32 mouse cellular contexts compared by ENCODE assay signal in genomic region chr14:32561428-32561827, GRCm38 (mm10). TPM values are rescaled to one million over a fixed set of nuclear protein-coding genes. Genes with fewer than 3 reads are reported as not detected.
"Had no signal": no experiment of that assay in that cellular context is flagged by ENCODE, and none has a peak within 500 bp of the region (broad histone marks: within the 10 kb centered on the region; RNA-seq: fewer than 3 reads in every experiment).

No protein-coding gene starts in this region.

- H3K27me3 ChIP-seq: heart, embryonic 12.5 days; hindbrain, embryonic 13.5 days; hindbrain, embryonic 15.5 days; limb, embryonic 12.5 days; liver, embryonic 13.5 days; liver, embryonic 15.5 days had no signal

- DNase-seq: gastrocnemius, adult 2 months; gastrocnemius, postnatal 10 days; gastrocnemius, postnatal 25 days; heart, adult 18-20 months; heart, postnatal 10 days; kidney, adult 18-20 months; kidney, adult 8-10 months; kidney, postnatal 10 days; kidney, postnatal 25 days; kidney, postnatal 4 days; liver; liver, embryonic 13.5 days had no signal

- H3K9me3 ChIP-seq: heart, embryonic 10.5 days; heart, embryonic 12.5 days; hindbrain, embryonic 13.5 days; hindbrain, embryonic 15.5 days; limb, embryonic 10.5 days; limb, embryonic 12.5 days; liver, embryonic 13.5 days; liver, embryonic 15.5 days had no signal

- H3K4me1 ChIP-seq: heart, embryonic 10.5 days; heart, embryonic 12.5 days; hindbrain, embryonic 13.5 days; hindbrain, embryonic 15.5 days; limb, embryonic 10.5 days; limb, embryonic 12.5 days; liver, embryonic 13.5 days; liver, embryonic 15.5 days had no signal

- H3K4me2 ChIP-seq: heart, embryonic 12.5 days; hindbrain, embryonic 13.5 days; hindbrain, embryonic 15.5 days; limb, embryonic 12.5 days; liver, embryonic 11.5 days; liver, embryonic 13.5 days; liver, embryonic 15.5 days had no signal

- H3K27ac ChIP-seq: gastrocnemius, adult 2 months; heart, embryonic 10.5 days; hindbrain, embryonic 13.5 days; hindbrain, embryonic 15.5 days; hindbrain, postnatal 0 days; layer of hippocampus, adult 2 months; left cerebral cortex, adult 2 months; limb, embryonic 10.5 days; limb, embryonic 12.5 days; liver, embryonic 13.5 days; liver, embryonic 15.5 days had no signal

- H3K9ac ChIP-seq: heart, embryonic 12.5 days; hindbrain, embryonic 13.5 days; hindbrain, embryonic 15.5 days; limb, embryonic 12.5 days; liver, embryonic 13.5 days; liver, embryonic 15.5 days had no signal

- H3K4me3 ChIP-seq: gastrocnemius, adult 2 months; heart, embryonic 10.5 days; heart, embryonic 12.5 days; hindbrain, embryonic 13.5 days; hindbrain, embryonic 15.5 days; layer of hippocampus, adult 2 months; left cerebral cortex, adult 2 months; limb, embryonic 10.5 days; limb, embryonic 12.5 days; liver, embryonic 13.5 days; liver, embryonic 15.5 days had no signal

- ATAC-seq: hindbrain, postnatal 0 days; intestine, postnatal 0 days had no signal

RNA-seq across cellular contexts. Expression of gene Prrxl1, which starts 37.8 kb away (rescaled TPM):
- total RNA-seq: gastrocnemius, adult 2 months; gastrocnemius, postnatal 10 days; gastrocnemius, postnatal 25 days; heart, adult 18-20 months; heart, adult 8-10 months; heart, postnatal 10 days; heart, postnatal 25 days; hematopoietic stem cell, adult 5-6 weeks; layer of hippocampus, postnatal 10 days; layer of hippocampus, postnatal 25 days; left cerebral cortex, adult 2 months; left cerebral cortex, postnatal 14 days; left cerebral cortex, postnatal 36 days had no signal
- polyA plus RNA-seq: gonadal fat pad, adult 2 months; heart, embryonic 10.5 days; heart, embryonic 12.5 days; limb, embryonic 10.5 days; liver, embryonic 11.5 days had no signal
